Mouse (Mus musculus) E14TG2a.4 (cell line): ENCODE results near the gene Vmn1r115.
"Not testable (repeated sequence)": the region's sequence is repeated elsewhere in the genome, so short reads cannot be mapped to it uniquely, and the experiment has no call there.

Source experiments
- H3K27me3 ChIP-seq: 2 replicates; pipeline ENCODE4 v1.6.1; 2014; ENCODE audit warnings: low read length, control low read depth; ENCODE audit not compliant: insufficient read depth
- H3K36me3 ChIP-seq: 2 replicates; pipeline ENCODE4 v1.6.1; 2014; ENCODE audit warnings: low read length, control low read depth; ENCODE audit not compliant: insufficient read depth
- H3K4me1 ChIP-seq: replicated peaks from 2 replicates; pipeline ENCODE4 v1.6.1; 2014; ENCODE audit warnings: low read depth, low read length, control low read depth
- H3K4me3 ChIP-seq: replicated peaks from 2 replicates; pipeline ENCODE4 v1.5.1; 2014; ENCODE audit warnings: mild to moderate bottlenecking, low read length
- H3K9me3 ChIP-seq: 2 replicates; pipeline ENCODE4 v1.6.1; 2014; ENCODE audit warnings: low read length, control low read depth

Vmn1r115 gene

DNA sequence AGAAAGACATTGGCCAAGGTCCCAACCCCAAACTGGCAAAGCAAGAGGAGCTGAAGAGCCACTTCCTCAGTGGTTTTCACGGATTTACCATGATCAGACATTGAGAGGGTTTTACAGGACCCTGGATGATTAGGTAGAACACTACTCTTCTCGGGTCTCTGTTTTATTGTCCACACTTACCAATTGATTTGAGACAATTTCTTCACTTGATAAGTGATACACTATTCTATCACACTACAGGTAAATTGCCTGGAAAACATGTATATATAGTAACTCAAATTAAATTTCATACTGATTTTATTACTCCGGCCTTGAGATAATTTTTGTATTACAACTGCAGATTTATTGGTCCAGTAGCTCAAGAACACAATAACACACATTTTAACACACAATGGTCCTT lies at the start of gene Vmn1r115:
Gene Vmn1r115 (minus strand): TSS at position 101 of the 400 bp plus-strand sequence.
- not testable (repeated sequence) for H3K27me3 ChIP-seq, H3K4me1 ChIP-seq, H3K4me3 ChIP-seq, H3K9me3 ChIP-seq, H3K36me3 ChIP-seq

GRCm38 (mm10) chr7:20884021-20884420 lies 39.2 kb upstream of the Vmn1r115 start, which contains the start of gene Vmn1r117:
Vmn1r117 (minus strand) TSS chr7:20884121.
- H3K27me3 ChIP-seq, H3K36me3 ChIP-seq, H3K9me3 ChIP-seq, H3K4me3 ChIP-seq, H3K4me1 ChIP-seq: not testable (repeated sequence)

DNA sequence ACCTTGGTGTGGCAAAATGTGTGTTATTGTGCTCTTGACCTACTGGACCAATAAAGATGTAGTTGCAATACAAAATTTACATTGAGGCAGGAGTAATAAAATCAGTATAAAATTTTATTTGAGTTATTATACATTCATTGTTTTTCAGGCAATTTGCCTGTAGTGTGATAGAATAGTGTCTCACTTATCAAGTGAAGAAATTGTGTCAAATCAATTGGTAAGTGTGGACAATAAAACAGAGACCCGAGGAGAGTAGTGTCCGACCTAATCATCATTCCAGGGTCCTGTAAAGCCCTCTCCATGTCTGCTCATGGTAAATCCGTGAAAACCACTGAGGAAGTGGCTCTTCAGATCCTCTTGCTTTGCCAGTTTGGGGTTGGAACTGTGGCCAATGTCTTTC lies 27.2 kb upstream of the Vmn1r115 start, which contains the start of gene Vmn1r116:
Gene Vmn1r116 (plus strand): TSS at position 301 of the 400 bp plus-strand sequence.
- H3K9me3 ChIP-seq, H3K4me1 ChIP-seq, H3K27me3 ChIP-seq, H3K4me3 ChIP-seq, H3K36me3 ChIP-seq: not testable (repeated sequence)

DNA sequence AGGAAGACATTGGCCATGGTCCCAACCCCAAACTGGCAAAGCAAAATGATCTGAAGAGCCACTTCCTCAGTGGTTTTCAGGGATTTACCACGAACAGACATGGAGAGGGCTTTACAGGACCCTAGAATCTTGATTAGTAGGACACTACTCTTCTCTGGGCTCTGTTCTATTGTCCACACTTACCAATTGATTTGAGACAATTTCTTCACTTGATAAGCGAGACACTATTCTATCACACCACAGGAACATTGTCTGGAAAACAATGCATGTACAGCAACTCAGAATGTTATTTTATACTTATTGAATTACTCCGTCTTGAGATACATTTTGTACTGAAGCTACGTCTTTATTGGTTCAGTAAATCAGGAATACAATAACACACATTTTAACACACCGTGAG lies 32.7 kb downstream of the Vmn1r115 start, which contains the start of gene Vmn1r114:
Gene Vmn1r114 (minus strand): TSS at position 101 of the 400 bp plus-strand sequence.
- not testable (repeated sequence) for H3K9me3 ChIP-seq, H3K36me3 ChIP-seq, H3K27me3 ChIP-seq, H3K4me1 ChIP-seq, H3K4me3 ChIP-seq
